Mouse (Mus musculus) macrophage (primary cell): ENCODE measurements around the gene Trabd2b. TPM values are rescaled to one million over a fixed set of nuclear protein-coding genes. Genes with fewer than 3 reads are reported as not detected.

ENCODE experiments used
- H3K27ac ChIP-seq: fragments of 350-480 bp; formaldehyde crosslinking; 2 replicates; pipeline ENCODE4 v1.9.0; 2021
- H3K36me3 ChIP-seq: fragments of 350-480 bp; formaldehyde crosslinking; 2 replicates; pipeline ENCODE4 v1.9.0; 2021; ENCODE audit errors: inconsistent target
- H3K4me3 ChIP-seq: fragments of 350-480 bp; formaldehyde crosslinking; 2 replicates; pipeline ENCODE4 v1.9.0; 2021; ENCODE audit errors: inconsistent target
- H3K79me2 ChIP-seq: fragments of 350-480 bp; formaldehyde crosslinking; 2 replicates; pipeline ENCODE4 v1.9.0; 2021; ENCODE audit errors: inconsistent target
- WGBS: methylation state at CpG from one replicate; pipeline ENCODE4 v1.1.7; 2026; ENCODE audit warnings: inconsistent platforms; ENCODE audit not compliant: missing documents; 5-methylcytosine and 5-hydroxymethylcytosine counted together
- polyA plus RNA-seq: library from polyadenylated mRNA; stranded (reverse); fragments of 250-400 nt; gene quantifications from 3 replicates; pipeline ENCODE4 v1.2.4, GENCODE M21; 2018; ENCODE audit warnings: inconsistent platforms

Gene Trabd2b
- polyA plus RNA-seq, 1 experiment from 2014 or later: not detected

DNA sequence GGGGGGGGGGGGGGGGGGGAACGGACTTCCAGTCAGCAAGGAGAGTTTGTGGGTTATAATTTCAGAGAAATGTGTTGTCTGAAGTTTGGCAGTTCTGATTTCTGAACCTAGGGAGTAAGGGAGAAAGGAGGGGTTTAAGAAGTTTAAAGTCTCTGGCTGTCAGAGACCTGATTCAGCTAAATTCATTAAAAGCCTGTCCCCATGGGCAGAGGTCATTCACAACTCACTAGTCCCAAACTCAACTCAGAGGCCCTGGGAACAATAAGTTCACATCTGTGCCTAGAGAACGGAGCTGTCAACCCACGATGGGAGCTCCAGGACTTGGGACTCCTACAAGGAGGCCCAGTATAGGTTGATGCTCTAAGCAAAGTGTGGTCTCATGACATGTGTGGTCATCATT, 3.5 kb downstream of the Trabd2b start:
- Histone ChIP-seq H3K79me2 (no peaks in the 10 kb centered on the region), H3K4me3 (no peak overlapping the region), H3K36me3 (no peaks in the 10 kb centered on the region), H3K27ac (no peak overlapping the region)
- 88% methylated on average over 2 of the region's 3 CpGs for WGBS

DNA sequence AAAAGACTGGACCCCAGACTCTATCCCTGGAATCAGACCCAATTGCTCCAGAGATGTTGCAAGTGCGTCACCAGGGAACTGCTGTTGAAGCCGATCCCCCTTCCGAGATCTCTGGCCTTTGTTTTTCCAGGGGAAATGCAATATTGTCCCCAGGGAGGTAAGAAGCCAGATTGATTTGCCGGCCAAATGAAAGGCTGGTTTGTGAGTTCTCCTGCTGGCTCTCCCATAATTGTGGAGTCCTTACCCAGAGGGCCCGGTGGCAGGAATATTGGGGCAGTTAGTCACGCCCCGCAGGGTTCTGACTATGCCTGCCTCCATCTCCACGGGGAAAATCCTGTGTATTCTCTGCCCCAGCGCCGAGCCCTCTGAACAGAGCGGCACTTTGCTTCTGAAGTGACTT, 3.9 kb downstream of the Trabd2b start:
- no peaks in the 10 kb centered on the region for H3K36me3 ChIP-seq
- H3K27ac ChIP-seq: no peak overlapping the region
- H3K4me3 ChIP-seq: no peak overlapping the region
- no peaks in the 10 kb centered on the region for H3K79me2 ChIP-seq
- WGBS: 66% methylated on average over 11 of the region's 11 CpGs

DNA sequence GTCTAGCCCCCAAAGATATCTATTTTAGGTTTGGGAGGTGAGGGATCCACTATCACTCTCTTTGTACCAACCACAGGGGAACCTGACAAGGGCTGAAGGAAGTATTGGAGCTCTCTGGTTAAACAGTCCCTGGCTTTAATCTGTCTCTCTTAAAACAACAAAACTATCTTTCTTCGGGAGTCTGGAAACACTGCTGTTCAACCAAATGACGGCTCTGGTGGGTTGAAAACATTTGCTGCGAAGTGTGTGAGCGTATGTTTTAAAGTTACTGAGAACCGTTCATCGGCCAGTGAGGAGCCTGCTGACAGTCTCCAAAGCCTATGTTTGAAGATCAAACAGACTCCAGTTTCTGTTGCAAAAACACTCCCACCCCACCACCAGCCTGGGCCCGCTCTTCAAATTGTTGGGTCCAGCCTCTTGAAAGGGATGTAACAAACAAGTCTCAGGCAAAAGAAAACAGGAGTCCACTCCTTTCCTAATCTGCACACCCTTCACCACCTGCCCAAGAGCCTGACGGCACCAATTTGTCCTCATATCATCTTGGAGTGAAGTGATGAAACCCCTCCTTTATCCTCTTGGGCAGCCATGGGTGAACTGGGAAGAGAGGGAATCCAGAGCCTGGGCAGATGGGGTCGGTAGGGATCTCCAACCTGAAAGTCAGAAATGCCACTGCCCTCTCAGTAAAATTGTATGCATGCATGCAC, 4.6 kb downstream of the Trabd2b start:
- Histone ChIP-seq H3K79me2 (no peaks in the 10 kb centered on the region), H3K4me3 (no peak overlapping the region), H3K27ac (no peak overlapping the region), H3K36me3 (no peaks in the 10 kb centered on the region)
- WGBS: 80% methylated on average over 9 of the region's 9 CpGs

DNA sequence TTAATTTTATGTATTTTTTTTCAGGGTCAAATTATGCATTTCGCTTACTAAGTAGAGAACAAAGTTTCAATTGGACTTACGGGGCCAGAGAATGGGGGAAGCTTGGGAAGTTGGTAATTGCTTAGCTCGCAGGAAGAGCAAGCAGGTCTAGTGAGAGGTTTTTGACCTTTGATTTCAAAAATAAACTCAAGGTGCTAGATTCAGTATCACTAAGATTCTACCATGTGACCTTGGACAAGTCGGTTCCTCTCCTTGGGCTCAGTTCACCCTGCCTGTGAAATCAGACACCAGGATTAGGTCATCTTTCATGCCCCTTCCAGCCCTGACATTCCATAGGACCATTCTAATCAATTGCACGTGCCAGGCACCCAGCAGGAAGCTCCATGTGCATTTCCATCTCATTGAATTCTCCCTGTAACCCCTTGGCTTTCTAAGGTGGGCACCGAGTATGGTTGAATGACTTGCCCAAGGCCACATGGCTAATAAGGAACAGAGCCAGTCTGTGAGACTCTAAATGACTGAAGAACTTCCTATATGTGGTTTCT, 5.4 kb downstream of the Trabd2b start:
- Histone ChIP-seq H3K36me3 (no peaks in the 10 kb centered on the region), H3K27ac (no peak overlapping the region), H3K79me2 (no peaks in the 10 kb centered on the region), H3K4me3 (no peak overlapping the region)
- 45% methylated on average over 6 of the region's 6 CpGs for WGBS

DNA sequence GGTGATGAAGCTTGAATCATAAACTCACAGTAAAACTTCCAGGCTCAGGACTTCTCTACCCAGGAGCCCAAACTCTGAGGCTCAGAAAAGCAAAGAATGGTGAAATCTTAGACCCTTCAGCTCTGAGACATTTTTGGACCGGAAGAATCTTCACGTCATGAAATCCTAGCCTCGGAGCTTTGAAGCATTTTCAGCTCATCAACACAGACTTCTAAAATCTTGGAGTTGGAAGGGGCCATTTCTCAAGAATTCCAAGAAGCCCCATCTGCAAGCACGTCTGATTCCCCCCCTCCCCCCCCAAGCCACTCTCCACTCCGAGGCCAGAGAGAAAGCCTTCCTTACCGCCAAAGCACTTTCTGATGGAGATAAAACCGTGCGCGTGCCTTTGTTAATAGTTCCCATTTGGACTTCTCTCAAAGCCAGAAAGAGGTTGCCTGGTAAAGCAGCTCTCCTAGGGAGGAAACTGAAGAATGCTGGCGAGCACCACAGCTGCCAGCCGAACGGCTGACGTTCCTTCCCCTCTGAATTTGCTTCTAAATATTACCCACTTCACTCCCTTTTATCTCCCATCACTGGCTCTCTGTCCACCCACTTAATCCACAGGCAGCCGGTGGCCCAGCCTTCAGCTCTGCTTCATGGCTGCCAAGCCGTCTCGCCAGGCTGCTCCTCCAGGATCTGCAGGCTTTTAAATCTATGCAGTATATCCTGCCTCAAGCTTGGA, 9.6 kb downstream of the Trabd2b start:
- WGBS: 58% methylated on average over 13 of the region's 16 CpGs
- no peak overlapping the region for H3K27ac ChIP-seq
- no peaks in the 10 kb centered on the region for H3K36me3 ChIP-seq

DNA sequence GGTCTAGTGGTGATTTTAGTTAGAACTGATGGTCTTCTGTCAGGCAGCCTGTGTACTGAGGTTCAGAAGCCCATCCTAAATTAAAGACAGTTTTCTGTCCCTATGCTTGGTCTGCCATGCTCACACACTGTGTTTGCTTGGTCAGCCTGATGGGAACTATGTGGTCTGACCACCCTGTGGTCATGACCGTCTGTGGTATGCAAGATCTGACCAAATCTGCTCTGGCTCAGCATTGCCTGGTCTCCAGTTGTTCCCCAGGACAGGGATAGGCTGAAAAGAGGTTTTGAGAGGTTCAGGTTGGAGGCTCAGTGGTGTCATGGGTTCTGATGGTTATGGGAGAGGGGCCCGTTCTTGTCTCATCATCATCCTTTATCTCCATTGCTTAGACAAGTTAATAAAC, 13.6 kb downstream of the Trabd2b start:
- 79% methylated on average over 2 of the region's 2 CpGs for WGBS
- H3K4me3 ChIP-seq: no peak overlapping the region
- H3K79me2 ChIP-seq: no peaks in the 10 kb centered on the region
- H3K27ac ChIP-seq: no peak overlapping the region
- no peaks in the 10 kb centered on the region for H3K36me3 ChIP-seq

More for the DNA sequence above, 9.6 kb downstream of the Trabd2b start:
- Histone ChIP-seq H3K79me2 (no peaks in the 10 kb centered on the region), H3K4me3 (no peak overlapping the region)

DNA sequence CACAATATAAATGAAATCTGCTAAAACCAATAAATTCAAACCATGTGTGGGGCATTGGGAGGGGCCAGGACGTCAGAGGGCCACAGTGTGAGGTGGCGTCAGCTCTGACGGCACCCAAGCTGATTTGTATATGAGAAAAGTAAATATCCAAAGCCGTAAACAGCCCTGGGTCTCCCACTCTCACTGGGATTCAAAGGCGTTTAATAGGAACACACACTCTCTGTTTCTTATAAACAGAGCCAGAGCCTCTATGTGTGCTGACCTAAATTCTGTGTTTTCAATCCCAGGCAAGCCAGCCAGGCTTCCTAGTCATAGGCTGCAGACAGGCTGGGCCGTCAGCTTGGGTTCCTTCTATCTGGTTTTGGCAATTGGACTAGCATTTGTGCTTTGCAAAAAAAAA, 16.6 kb downstream of the Trabd2b start:
- Histone ChIP-seq H3K4me3 (no peak overlapping the region), H3K27ac (no peak overlapping the region), H3K36me3 (no peaks in the 10 kb centered on the region), H3K79me2 (no peaks in the 10 kb centered on the region)
- WGBS: 56% methylated on average over 5 of the region's 6 CpGs

DNA sequence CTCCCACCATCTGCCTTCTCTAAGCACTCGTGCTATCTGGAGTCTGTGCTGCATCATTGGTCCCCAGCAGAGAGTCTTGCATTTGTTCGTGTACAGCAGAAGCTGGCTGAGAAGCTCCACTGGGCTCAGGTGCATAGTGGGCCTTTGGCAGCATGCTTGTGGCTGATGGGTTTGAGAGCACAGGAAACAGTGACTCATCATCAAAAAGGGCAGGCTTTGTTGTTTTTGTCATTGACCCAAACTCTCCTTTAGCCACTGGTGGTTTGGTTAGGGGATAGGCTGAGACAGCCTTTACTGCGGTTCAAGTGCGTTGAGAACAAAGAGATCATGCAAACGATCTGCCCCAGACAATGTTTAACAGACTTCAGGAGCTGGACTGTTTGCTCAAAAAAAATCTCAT, 19.3 kb downstream of the Trabd2b start:
- Histone ChIP-seq H3K4me3 (no peak overlapping the region), H3K79me2 (no peaks in the 10 kb centered on the region), H3K27ac (no peak overlapping the region), H3K36me3 (no peaks in the 10 kb centered on the region)
- WGBS: 67% methylated on average over 5 of the region's 5 CpGs

DNA sequence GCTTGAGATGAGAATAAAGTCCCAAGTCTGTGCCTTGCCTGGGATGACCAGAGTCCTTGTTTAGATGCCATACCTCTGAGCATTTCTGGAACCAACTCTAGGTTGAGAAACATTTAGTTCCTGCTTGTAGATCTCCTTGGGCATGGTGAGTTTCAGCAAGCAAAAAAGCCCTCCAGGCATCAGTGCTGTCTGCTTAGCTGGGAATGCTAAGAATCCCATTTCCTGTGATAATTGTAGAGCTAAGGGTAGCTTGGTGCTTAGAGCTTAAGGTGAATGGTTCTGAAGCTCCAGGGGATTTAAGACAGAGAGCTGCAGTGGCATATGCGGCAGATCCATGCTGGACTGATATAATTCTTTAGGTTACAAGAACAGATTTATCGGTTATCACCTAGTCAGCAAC, 26.2 kb downstream of the Trabd2b start:
- no peak overlapping the region for H3K27ac ChIP-seq
- H3K79me2 ChIP-seq: no peaks in the 10 kb centered on the region
- H3K4me3 ChIP-seq: no peak overlapping the region
- H3K36me3 ChIP-seq: no peaks in the 10 kb centered on the region
- WGBS: 95% methylated on average over 2 of the region's 2 CpGs

DNA sequence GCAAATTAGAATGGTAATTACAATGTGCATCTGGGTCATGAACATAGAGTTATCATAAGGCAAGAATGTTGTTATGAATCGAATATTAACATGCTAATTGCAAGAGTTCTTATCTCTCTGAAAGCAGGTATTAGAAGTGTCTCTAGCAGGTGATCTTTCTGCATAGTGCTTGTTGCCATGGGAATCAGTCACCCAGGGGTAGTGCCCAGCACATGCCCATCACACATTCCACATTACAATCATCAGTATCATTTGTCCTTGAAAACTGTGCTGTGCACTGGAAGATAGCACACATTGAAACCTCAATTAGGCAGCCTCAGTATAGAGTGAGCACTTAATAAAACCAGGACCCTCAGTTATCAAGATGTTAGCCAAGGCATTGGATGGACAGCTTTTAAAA, 26.9 kb downstream of the Trabd2b start:
- Histone ChIP-seq H3K79me2 (no peaks in the 10 kb centered on the region), H3K27ac (no peak overlapping the region), H3K36me3 (no peaks in the 10 kb centered on the region), H3K4me3 (no peak overlapping the region)
- 87% methylated on average over 1 of the region's 1 CpGs for WGBS

DNA sequence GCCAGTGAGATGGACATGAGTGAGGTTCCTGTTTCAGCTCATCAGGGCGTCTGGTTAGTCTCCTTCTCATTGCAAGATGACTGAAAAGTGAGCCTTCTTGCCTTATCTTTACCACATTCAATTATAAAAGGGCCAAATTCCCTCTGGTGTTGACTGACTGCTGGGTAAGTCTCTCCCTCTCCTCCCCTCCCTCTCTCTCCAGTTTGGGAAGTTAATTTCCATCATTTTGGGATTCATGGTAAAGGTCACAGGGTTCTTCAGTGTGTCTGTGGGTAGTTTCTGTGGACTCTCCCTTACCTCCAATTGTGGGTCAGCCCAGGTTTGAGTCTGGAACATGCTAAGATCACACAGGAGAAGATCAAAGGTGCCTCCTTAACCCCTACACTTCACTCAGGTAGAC, 28.2 kb downstream of the Trabd2b start:
- H3K79me2 ChIP-seq: no peaks in the 10 kb centered on the region
- no peaks in the 10 kb centered on the region for H3K36me3 ChIP-seq
- no peak overlapping the region for H3K4me3 ChIP-seq
- no peak overlapping the region for H3K27ac ChIP-seq
- 42% methylated on average over 1 of the region's 1 CpGs for WGBS

DNA sequence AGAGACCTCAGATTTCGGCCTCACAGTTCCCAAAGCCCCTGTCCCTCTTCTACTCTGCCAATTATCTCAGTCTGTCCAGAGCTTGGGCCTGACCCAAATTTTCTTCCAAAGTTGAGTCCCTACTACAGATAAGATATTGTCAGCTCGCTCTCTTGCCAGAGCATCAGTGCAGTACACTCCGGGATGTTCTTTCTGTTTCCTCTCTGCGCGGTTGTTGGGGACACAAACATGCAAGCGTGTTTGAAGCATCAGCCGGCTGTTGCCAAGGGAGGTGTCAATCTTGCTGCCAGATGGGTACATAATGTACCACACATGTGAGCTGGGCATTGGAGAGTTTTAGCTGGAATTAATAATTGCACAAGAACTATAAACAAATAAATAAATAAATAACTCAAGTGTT, 28.9 kb downstream of the Trabd2b start:
- no peak overlapping the region for H3K27ac ChIP-seq
- H3K36me3 ChIP-seq: no peaks in the 10 kb centered on the region
- no peaks in the 10 kb centered on the region for H3K79me2 ChIP-seq
- 91% methylated on average over 7 of the region's 7 CpGs for WGBS
- H3K4me3 ChIP-seq: no peak overlapping the region

DNA sequence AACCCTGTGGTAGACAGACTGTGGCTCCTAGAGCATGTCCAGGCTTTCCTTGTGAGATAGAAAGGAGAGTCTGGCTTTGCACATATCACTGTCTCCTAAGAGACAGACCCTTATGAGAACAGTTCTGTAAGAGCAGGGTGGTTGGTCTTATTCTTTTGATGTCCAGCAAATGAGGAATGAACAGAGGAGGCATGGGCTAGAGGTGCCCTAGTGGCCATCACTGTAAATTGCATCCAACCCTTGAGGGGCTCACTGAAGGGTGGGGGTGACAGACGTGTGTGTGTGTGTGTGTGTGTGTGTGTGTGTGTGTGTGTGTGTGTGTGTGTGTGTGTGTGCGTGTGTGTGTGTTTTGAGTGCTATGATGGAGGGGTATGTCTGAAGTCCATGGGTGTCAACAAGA, 32.2 kb downstream of the Trabd2b start:
- no peaks in the 10 kb centered on the region for H3K79me2 ChIP-seq
- H3K27ac ChIP-seq: no peak overlapping the region
- WGBS: 50% methylated on average over 1 of the region's 2 CpGs
- H3K4me3 ChIP-seq: no peak overlapping the region
- no peaks in the 10 kb centered on the region for H3K36me3 ChIP-seq

DNA sequence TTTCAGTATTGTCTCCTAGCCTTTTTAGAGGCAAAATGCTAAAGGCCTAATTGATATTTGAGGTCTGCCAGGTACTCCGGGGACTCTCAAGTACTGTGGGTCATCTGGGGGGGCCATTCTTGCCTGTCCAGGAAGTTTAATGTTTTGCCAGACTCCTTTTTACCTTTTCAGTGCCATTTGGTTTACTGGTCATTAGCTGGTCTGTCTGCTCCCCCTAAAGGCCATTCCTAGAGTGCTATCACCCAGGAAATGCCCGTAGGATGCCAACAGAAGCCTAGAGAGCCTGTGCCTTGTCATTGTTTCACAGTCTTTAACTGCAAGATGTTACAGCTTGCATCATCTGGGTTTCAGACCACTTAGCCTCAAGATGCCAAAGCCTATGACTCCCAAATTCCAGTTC, 35.7 kb downstream of the Trabd2b start:
- Histone ChIP-seq H3K27ac (no peak overlapping the region), H3K79me2 (no peaks in the 10 kb centered on the region), H3K36me3 (no peaks in the 10 kb centered on the region), H3K4me3 (no peak overlapping the region)
- WGBS: 63% methylated on average over 2 of the region's 2 CpGs

DNA sequence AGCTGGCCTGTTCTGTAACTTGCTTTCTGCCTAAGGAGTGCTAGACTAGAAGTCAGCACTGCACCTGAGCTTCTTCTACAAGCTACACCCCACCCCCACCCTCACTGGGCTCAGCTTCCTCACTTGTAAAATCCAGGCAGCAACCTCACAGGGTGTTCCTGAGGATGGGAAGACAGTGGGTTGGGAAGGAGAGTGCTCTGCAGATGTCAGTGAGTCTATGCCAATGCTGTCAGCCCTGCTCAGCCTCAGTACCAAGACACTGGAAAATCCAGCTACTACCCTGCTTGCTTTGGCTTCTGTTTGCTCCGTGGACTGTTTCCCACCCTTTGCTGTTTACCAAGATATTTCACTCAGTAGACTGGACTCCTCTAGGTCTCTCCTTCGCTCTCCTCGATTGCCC, 36.1 kb downstream of the Trabd2b start:
- H3K27ac ChIP-seq: no peak overlapping the region
- no peak overlapping the region for H3K4me3 ChIP-seq
- H3K79me2 ChIP-seq: no peaks in the 10 kb centered on the region
- no peaks in the 10 kb centered on the region for H3K36me3 ChIP-seq
- 81% methylated on average over 3 of the region's 3 CpGs for WGBS
